Mouse (Mus musculus) cerebellum, postnatal 4 days (tissue): ENCODE results near the gene Plekhh1.
A peak's percentile ranks its signal among the peaks of the same experiment; 100 is the strongest.

Experiments
- DNase-seq, 2 experiments: peaks; one replicate each; pipeline ENCODE4 v3.0.0; 2022; ENCODE audit warnings: low spot score in 2 of 2, mixed read lengths in 1 of 2

Plekhh1 gene

GRCm38 (mm10) chr12:79028911-79029861, at the start of gene Plekhh1:
Gene Plekhh1, plus strand, starts transcription at chr12:79029163.
- peak in 1 of 2 experiments; percentile 45 for DNase-seq

DNA sequence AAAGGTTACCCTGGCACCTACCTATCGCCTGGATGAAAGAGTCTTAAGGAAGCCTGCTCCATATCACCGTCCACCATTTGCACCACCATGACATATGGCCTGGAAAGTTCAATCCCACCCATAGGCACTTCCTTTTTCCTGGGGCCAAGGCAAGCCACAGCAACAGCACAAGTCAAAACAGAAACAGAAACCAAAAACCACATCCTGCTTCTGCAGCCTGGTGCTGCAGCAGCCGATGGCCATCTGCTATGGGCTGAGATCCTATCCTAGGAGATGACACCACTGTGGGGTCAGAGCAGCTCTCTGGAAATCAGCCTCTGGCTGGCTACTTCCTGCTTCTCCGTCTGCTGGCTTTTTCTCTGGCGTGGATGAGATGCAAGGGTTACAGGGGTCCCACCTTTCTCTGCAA, 48.3 kb upstream of the Plekhh1 start:
- DNase-seq: no peak

DNA sequence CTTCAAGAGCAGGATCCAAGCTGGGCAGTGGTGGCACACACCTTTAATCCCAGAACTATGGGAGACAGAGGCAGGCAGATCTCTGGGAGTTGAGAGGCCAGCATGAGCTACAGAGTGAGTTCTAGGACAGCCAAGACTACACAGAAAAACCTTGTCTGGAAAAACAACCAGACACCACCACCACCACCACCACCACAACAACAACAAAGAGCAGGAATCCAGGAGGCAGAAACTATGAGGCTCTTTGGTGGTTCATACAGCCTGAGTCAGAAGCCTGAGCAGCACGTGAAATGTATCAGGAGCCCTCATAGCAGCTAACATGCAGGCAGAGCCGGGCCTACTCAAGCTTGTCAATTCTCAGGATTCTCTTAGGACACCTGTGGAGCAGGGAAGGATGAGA, 47.8 kb upstream of the Plekhh1 start:
- DNase-seq: no peak

DNA sequence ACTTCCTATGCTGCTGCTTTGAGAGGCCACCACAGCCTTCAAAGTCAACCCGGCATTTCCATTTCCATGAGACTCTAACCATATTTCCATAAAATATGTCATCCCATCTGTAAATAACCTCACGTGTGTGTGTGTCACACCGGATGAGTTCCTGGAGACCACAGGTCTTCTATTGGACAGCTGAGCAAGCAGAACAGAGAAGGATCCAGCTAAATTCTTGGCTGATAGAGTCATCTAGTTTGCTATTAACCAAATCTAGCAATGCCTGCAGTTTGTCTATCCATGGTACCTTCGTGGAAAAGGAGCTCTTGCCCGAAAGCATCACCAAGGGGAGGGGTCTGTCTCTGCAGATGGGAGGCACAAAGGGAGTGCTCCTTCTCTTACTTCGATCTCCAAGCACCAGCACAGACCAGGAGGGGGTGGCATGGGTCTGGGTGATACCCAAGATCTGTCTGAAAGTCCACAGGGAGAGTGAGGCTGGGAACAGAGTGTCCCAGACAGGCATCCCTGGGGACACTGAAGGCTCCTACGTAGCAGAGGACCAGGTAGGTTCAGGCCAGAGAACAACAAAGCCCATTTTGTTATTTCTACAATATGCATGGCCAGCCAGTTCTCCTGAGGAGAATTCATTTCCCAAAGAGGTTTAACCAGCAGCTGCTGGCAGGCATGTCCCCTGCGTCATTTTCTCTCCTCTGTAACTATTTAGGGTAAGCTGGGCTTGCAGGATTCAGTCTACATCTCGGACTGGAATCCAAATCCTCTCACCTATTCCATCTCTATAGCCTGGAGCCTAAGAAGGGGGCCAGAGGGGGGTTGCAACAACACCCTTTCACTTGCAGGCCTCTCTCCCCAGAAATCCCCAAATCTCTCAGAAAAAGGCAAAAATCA, 46.8 kb upstream of the Plekhh1 start:
- DNase-seq: no peak

DNA sequence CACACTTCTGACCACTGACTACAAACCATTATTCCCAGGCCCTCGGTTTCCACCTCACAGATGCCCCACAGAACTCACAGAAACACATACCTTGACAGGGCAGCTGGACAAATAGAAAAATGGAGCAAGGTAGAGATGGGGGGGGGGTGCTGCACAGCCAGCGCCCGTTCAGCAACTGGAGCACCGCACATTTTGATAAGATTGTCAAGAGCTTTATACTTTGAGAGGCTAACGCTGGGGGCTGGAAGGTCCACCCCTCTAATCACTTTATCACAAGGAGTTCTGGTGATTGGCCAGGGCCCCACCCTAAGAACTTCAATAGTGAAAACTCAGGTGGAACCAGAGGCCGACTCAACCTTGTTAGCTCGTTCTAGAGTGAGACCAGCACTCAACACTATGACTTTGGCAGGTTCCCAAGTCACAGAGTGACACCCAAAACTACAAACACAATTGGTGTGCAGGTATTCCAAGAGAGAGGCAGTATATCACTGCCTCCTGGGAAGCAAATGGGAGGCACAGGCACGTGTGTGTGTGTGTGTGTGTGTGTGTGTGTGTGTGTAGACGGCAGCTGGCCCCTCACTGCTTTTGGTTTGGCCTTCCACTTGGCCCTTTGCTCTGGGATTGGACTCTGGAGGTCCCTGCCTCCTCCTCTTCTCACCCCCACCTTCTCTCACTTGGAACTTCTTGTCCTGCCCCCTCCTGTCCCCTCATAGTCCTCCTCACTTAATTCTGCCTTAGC, 45.5 kb upstream of the Plekhh1 start:
- no peak for DNase-seq

GRCm38 (mm10) chr12:78984035-78984432, 44.9 kb upstream of the Plekhh1 start:
- peak in 1 of 2 experiments; percentile 73 for DNase-seq

DNA sequence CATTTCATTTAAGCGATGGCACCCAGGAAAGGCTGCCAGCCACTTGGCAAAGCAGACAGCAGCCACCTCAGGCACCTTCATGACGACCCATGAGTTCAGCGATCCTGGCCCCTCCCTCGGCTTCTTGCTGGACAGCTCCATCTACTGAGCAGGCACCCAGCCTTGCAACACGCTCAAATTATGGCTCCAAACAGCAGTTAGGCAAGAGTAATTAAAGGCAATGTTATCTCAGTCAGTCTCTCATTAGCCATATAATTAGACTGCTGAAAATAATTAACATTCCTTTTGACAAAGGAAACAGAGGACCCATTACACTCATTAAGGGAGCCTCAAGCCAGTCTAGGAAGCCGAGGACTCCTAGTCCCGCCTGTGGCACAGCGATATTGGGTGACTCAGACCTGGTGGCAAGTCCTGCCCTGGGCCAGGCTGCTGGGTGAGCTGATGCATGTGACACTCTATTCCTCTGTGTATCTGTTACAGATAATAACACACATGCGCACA, 41.3 kb upstream of the Plekhh1 start:
- DNase-seq: no peak

- no peak for DNase-seq
Measured at GRCm38 (mm10) chr12:78996271-78996670, 32.7 kb upstream of the Plekhh1 start.

- DNase-seq: no peak
Measured at GRCm38 (mm10) chr12:78996711-78997110, 32.3 kb upstream of the Plekhh1 start.

DNA sequence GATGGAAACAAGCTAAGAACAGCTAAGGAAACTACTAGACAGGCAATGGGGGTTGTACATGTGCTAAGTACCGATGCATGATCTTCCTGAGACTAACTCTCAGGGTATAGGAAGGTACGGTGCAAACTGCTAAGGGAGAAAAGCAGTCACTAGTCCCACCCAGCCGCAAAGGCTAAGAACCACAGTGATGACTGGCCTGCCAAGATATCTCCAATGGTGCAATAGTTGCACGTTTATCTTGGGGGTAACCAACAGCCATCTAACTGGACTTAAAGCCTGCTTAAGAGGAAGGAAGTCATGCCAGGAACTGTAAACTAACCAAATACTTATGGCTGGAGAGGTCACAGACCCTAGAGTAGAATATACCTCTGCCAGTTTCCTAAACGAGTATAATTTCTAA, 26.6 kb upstream of the Plekhh1 start:
- DNase-seq: no peak

- DNase-seq: no peak
Measured at GRCm38 (mm10) chr12:79002978-79003377, 26.0 kb upstream of the Plekhh1 start.

- no peak for DNase-seq
Measured at GRCm38 (mm10) chr12:79005456-79005855, 23.5 kb upstream of the Plekhh1 start.

- DNase-seq: no peak
Measured at GRCm38 (mm10) chr12:79006076-79006475, 22.9 kb upstream of the Plekhh1 start.

DNA sequence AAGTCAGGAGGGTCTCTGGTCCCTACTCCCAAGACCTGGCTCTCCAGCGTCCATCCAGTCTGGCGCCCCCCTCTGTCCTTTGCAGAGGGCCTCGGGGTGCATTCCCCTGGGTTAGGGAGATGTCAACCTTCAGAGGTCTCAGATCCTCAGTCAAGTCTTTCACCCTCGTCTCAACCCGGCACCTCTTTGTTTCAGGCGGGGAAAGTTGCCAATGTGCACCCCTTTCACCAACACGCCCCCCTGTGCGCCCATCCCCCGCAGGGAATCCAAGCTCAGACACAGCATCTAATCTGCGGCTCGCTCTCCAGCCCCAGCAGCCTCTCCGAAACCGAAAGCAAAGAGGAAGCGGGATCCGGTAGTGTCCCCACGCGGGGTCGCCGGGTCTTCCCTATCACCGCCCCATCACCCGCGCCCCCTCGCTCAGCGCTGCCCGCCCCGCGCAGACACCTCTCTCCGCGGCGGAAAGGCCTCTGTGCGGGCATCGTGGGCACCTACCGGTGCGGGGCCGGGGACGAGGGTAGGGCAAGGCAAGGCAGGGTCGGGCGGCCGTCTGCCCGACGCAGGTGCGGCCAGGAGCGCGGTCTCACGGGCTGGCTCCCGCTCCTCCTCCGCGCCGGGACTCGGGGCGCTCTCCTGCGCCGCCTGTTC, 22.4 kb upstream of the Plekhh1 start:
- peak in 1 of 2 experiments; percentile 52 for DNase-seq

GRCm38 (mm10) chr12:79007126-79007753, 21.7 kb upstream of the Plekhh1 start, which contains the start of gene Tmem229b:
Gene Tmem229b, minus strand, starts transcription at chr12:79007627.
- DNase-seq: peak; percentile 47 to 69

DNA sequence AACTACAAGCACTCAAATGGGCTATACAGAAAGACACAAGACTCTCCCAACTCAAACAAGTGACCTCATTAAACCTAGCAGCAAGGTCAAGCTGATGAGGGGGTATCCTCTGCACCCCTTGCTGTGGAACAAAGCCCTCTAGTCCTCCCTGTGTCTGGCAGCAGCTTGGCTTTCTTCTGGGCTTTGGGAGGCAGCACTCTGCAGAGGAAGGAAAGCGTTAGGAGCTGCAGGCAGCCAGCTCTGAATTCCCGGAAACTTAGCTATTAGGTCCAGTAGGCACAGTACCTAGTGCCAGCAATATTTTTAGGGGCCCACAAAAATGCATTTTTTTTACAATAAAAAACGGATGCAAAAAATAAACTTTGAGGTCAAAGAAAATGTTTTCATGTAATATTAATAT, 18.4 kb upstream of the Plekhh1 start:
- no peak for DNase-seq

- no peak for DNase-seq
Measured at GRCm38 (mm10) chr12:79016109-79016508, 12.9 kb upstream of the Plekhh1 start.

DNA sequence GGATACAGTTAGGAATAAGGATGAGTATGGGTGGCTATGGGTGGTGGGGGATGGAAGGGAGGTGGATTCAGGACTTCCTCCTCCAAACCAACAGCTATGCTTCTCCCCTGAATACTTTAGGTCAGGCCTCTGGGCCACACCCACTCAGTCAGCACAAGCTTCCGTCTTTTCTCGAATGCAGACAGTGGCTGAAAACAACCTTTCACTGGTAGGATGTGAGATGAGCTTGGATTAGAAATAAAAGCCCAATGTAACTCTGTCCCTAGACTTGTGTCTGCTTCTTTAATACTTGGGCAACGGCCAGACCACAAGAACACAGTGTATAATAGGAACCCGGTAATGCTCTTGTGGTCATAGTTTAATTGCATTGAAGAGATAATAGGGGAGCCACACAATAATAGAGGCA, 11.0 kb upstream of the Plekhh1 start:
- no peak for DNase-seq

GRCm38 (mm10) chr12:79021902-79022301, 7.1 kb upstream of the Plekhh1 start:
- DNase-seq: no peak

DNA sequence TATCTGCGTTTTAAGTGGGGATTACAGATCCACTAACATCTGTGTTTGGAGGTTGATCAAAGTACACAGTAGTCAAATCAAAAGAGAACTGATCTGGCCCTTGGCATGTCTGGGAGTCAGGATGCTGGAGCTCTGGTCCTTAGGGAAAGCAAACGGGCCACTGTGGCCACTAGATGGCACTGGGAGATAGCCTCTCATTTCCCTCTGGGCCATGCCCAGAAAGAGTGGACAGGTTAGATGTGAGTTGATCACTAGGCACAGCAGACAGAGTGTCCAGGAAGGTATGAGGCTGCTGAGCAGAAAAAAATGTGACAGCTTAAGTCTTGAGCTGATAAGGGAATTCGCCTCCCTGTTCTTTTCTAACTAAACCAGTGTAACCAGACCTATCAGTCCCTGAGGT, 6.1 kb upstream of the Plekhh1 start:
- peak in 1 of 2 experiments; percentile 48 for DNase-seq
